Mouse (Mus musculus): ENCODE measurements around the gene Slc40a1. TPM values are rescaled to one million over a fixed set of nuclear protein-coding genes. Genes with fewer than 3 reads are reported as not detected.

Slc40a1 gene
- 11.7 and 14.0 TPM in 2 replicates for polyA plus RNA-seq (2014; fragmentation: Nextera tagmentation; extraction: Ambion mirVana)

DNA sequence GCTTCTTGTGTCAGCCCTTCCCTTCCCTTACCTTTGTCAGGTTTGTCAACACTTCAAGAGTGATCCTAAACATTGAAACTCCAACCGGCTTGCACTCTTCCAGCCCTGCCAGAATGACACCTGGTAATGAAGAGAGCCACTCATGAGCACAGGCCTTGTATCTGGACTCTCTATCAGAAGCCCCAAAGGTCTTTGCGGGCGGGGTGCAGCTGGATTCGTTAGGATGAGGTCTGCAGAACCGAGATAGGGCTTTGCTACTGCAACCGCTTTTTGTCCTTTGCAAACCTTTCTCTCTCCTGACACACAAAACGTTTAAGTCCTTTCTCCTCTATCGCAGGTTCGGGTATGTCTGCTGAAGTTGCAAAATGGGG, at the start of gene Slc40a1:
Slc40a1 (minus strand) TSS at position 131 of the 371 bp plus-strand sequence.
- peak within 1 kb of the TSS; percentile 58 for H3K4me3 ChIP-seq (ENCODE audit: low read depth, low read length)
- peak within 1 kb of the TSS; percentile 89 for H3K4me2 ChIP-seq (ENCODE audit: low read depth, low read length)
- H3K27ac ChIP-seq (replicated peaks; ENCODE audit: low read depth, low read length): no peak within 1 kb of the TSS; the same call in 1 of the 2 replicates
- peaks cover 8% of the 10 kb centered on the region; the same call in 1 of the 2 replicates for H3K27me3 ChIP-seq (ENCODE audit: control insufficient read depth, insufficient read depth, low read length)
- H3K36me3 ChIP-seq (replicated peaks; ENCODE audit: control insufficient read depth, insufficient read depth, low read depth, low read length): no peaks in the 10 kb centered on the region
- H3K4me1 ChIP-seq (ENCODE audit: control insufficient read depth, insufficient read depth, low read length): 0 out of 2 replicates have a peak, but pooled peaks cover 4% of the 10 kb centered on the region
- WGBS: 14% methylated on average over 9 of the region's 9 CpGs
- peak within 1 kb of the TSS; percentile 44 for H3K9ac ChIP-seq (replicated peaks; ENCODE audit: low read length)
- DNase-seq (ENCODE audit: low spot score) (no peak), ATAC-seq (replicated peaks; ENCODE audit: insufficient number of reproducible peaks, low FRiP score, low TSS enrichment, low read depth) (no peak)
- H3K9me3 ChIP-seq (replicated peaks; ENCODE audit: control insufficient read depth, low read length): no peaks in the 10 kb centered on the region

DNA sequence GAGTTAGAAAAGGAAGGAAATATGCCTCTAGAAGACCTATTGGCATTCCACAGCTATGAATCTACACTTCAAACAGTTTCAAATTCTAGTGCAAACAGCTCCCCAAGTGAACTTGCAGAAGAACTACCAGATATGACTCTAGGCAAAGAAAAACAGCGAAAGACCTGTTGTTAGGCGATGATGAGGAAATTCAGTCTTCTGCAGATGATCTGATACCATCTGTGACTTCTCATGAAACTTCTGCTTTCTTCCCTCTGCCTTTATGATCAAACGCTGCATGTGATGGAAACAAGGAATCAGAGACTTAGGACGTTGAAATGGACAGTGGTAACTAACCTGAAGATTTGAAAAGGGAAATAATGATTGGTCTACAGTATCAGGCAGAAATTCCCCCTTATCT, 45.0 kb upstream of the Slc40a1 start:
- no peak overlapping the region for H3K9ac ChIP-seq (replicated peaks; ENCODE audit: low read length)
- H3K9me3 ChIP-seq (replicated peaks; ENCODE audit: control insufficient read depth, low read length): no peaks in the 10 kb centered on the region
- H3K27me3 ChIP-seq (ENCODE audit: control insufficient read depth, insufficient read depth, low read length): no peaks in the 10 kb centered on the region
- no peaks in the 10 kb centered on the region for H3K36me3 ChIP-seq (replicated peaks; ENCODE audit: control insufficient read depth, insufficient read depth, low read depth, low read length)
- H3K27ac ChIP-seq (replicated peaks; ENCODE audit: low read depth, low read length): no peak overlapping the region
- 88% methylated on average over 4 of the region's 4 CpGs for WGBS
- H3K4me2 ChIP-seq (ENCODE audit: low read depth, low read length): no peak overlapping the region
- no peak overlapping the region for H3K4me3 ChIP-seq (ENCODE audit: low read depth, low read length)
- ATAC-seq (replicated peaks; ENCODE audit: insufficient number of reproducible peaks, low FRiP score, low TSS enrichment, low read depth): no peak
- no peaks in the 10 kb centered on the region for H3K4me1 ChIP-seq (ENCODE audit: control insufficient read depth, insufficient read depth, low read length)
- no peak for DNase-seq (ENCODE audit: low spot score)

DNA sequence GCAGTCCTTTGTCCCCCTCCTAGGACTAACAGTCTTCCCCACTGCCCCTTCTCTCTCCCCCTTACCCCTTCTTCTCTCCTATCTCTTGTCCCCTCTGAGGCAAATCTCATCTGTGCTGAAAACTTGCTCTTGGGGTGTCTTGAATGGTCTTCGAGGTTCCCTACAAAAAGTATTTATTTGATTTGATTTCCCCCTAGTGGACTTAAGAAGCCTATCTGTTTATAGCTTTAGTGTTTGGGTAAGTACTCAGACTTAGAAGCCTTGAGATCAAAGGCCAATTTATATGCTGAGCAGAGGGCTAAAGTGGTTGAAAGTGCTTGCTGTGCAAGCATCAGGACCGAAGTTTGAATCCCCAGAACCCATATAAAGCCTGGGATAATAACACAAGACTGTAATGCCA, 22.7 kb upstream of the Slc40a1 start:
- no peaks in the 10 kb centered on the region for H3K36me3 ChIP-seq (replicated peaks; ENCODE audit: control insufficient read depth, insufficient read depth, low read depth, low read length)
- no peak overlapping the region for H3K27ac ChIP-seq (replicated peaks; ENCODE audit: low read depth, low read length)
- no peak overlapping the region for H3K9ac ChIP-seq (replicated peaks; ENCODE audit: low read length)
- ATAC-seq (replicated peaks; ENCODE audit: insufficient number of reproducible peaks, low FRiP score, low TSS enrichment, low read depth): no peak
- no peak for DNase-seq (ENCODE audit: low spot score)
- WGBS: 82% methylated on average over 2 of the region's 2 CpGs
- no peak overlapping the region for H3K4me3 ChIP-seq (ENCODE audit: low read depth, low read length)
- H3K4me2 ChIP-seq (ENCODE audit: low read depth, low read length): no peak overlapping the region
- H3K9me3 ChIP-seq (replicated peaks; ENCODE audit: control insufficient read depth, low read length): no peaks in the 10 kb centered on the region
- no peaks in the 10 kb centered on the region for H3K4me1 ChIP-seq (ENCODE audit: control insufficient read depth, insufficient read depth, low read length)
- H3K27me3 ChIP-seq (ENCODE audit: control insufficient read depth, insufficient read depth, low read length): no peaks in the 10 kb centered on the region

DNA sequence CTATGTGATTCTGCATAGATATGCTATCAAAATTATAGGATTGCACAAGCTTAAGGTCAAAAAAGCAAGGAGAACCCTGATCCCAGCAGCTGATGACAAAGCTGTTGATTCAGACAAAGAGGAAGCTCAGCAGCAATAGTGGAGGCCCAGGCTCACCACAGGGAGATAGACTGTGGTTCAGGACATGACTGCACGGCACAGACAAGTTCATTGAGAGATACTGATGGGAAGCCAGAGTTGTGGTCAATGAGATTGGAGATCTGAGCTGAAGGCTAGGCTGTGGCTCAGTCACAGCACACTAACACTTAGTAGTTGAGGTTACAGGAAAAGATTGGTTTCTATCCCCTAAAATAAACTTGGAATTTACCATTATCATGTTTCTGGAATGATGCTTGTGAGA, 21.5 kb upstream of the Slc40a1 start:
- no peaks in the 10 kb centered on the region for H3K27me3 ChIP-seq (ENCODE audit: control insufficient read depth, insufficient read depth, low read length)
- H3K9me3 ChIP-seq (replicated peaks; ENCODE audit: control insufficient read depth, low read length): no peaks in the 10 kb centered on the region
- no peak overlapping the region for H3K9ac ChIP-seq (replicated peaks; ENCODE audit: low read length)
- no peak for DNase-seq (ENCODE audit: low spot score)
- no peak overlapping the region for H3K27ac ChIP-seq (replicated peaks; ENCODE audit: low read depth, low read length)
- 65% methylated on average over 1 of the region's 1 CpGs for WGBS
- no peak overlapping the region for H3K4me3 ChIP-seq (ENCODE audit: low read depth, low read length)
- H3K4me1 ChIP-seq (ENCODE audit: control insufficient read depth, insufficient read depth, low read length): no peaks in the 10 kb centered on the region
- no peak for ATAC-seq (replicated peaks; ENCODE audit: insufficient number of reproducible peaks, low FRiP score, low TSS enrichment, low read depth)
- no peak overlapping the region for H3K4me2 ChIP-seq (ENCODE audit: low read depth, low read length)
- no peaks in the 10 kb centered on the region for H3K36me3 ChIP-seq (replicated peaks; ENCODE audit: control insufficient read depth, insufficient read depth, low read depth, low read length)

DNA sequence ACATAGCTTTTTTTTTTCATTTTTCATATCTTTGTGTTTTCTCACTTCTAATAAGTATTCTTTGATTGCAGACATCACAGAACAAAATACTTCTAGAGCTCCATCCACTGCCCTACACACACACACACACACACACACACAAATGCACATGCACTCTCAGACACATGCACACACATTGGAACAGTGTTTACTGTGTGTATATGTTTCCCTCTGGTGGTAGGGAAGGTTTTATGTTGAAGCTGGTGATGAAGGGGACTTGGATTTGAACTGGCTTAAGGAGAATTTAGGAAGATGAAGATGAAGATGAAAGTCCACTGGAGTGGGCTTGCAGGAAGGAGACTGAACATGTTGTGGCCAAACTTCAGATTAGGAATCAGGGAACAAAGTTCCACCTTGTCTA, 4.8 kb upstream of the Slc40a1 start:
- H3K4me2 ChIP-seq (ENCODE audit: low read depth, low read length): no peak overlapping the region
- no peak overlapping the region for H3K9ac ChIP-seq (replicated peaks; ENCODE audit: low read length)
- H3K4me1 ChIP-seq (ENCODE audit: control insufficient read depth, insufficient read depth, low read length): 0 out of 2 replicates have a peak, but pooled peaks cover 2% of the 10 kb centered on the region
- no peak overlapping the region for H3K27ac ChIP-seq (replicated peaks; ENCODE audit: low read depth, low read length)
- DNase-seq (ENCODE audit: low spot score) (no peak), ATAC-seq (replicated peaks; ENCODE audit: insufficient number of reproducible peaks, low FRiP score, low TSS enrichment, low read depth) (no peak)
- peaks cover 7% of the 10 kb centered on the region; the same call in 1 of the 2 replicates for H3K27me3 ChIP-seq (ENCODE audit: control insufficient read depth, insufficient read depth, low read length)
- H3K4me3 ChIP-seq (ENCODE audit: low read depth, low read length): no peak overlapping the region
- H3K9me3 ChIP-seq (replicated peaks; ENCODE audit: control insufficient read depth, low read length): no peaks in the 10 kb centered on the region
- H3K36me3 ChIP-seq (replicated peaks; ENCODE audit: control insufficient read depth, insufficient read depth, low read depth, low read length): no peaks in the 10 kb centered on the region

DNA sequence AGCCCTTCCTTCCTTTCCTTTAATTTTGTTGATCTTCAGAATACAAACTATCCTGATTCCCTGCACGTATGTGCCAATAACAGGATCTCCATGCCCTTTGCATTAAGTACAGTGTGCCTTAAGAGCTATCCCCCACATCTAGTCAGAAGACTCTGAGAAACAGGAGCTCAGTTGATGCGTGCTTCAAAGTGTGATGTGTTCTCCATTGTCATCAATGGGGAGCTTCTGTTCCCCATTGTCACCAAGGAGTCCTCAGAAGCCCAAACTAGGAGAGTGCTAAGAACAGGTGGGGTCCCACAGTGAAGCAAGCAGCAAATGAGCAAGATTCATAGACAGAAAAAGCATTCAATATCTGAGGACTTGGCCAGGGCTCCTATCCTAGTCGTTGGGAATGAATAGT, 588 bp upstream of the Slc40a1 start:
- 0 out of 2 replicates have a peak, but pooled peaks cover 4% of the 10 kb centered on the region for H3K4me1 ChIP-seq (ENCODE audit: control insufficient read depth, insufficient read depth, low read length)
- no peak overlapping the region for H3K4me3 ChIP-seq (ENCODE audit: low read depth, low read length)
- ATAC-seq (replicated peaks; ENCODE audit: insufficient number of reproducible peaks, low FRiP score, low TSS enrichment, low read depth) (no peak), DNase-seq (ENCODE audit: low spot score) (no peak)
- H3K36me3 ChIP-seq (replicated peaks; ENCODE audit: control insufficient read depth, insufficient read depth, low read depth, low read length): no peaks in the 10 kb centered on the region
- no peaks in the 10 kb centered on the region for H3K9me3 ChIP-seq (replicated peaks; ENCODE audit: control insufficient read depth, low read length)
- H3K27ac ChIP-seq (replicated peaks; ENCODE audit: low read depth, low read length): no peak overlapping the region
- peaks cover 8% of the 10 kb centered on the region; the same call in 1 of the 2 replicates for H3K27me3 ChIP-seq (ENCODE audit: control insufficient read depth, insufficient read depth, low read length)
- 41% methylated on average over 3 of the region's 3 CpGs for WGBS
- H3K4me2 ChIP-seq (ENCODE audit: low read depth, low read length): no peak overlapping the region
- H3K9ac ChIP-seq (replicated peaks; ENCODE audit: low read length): no peak overlapping the region

DNA sequence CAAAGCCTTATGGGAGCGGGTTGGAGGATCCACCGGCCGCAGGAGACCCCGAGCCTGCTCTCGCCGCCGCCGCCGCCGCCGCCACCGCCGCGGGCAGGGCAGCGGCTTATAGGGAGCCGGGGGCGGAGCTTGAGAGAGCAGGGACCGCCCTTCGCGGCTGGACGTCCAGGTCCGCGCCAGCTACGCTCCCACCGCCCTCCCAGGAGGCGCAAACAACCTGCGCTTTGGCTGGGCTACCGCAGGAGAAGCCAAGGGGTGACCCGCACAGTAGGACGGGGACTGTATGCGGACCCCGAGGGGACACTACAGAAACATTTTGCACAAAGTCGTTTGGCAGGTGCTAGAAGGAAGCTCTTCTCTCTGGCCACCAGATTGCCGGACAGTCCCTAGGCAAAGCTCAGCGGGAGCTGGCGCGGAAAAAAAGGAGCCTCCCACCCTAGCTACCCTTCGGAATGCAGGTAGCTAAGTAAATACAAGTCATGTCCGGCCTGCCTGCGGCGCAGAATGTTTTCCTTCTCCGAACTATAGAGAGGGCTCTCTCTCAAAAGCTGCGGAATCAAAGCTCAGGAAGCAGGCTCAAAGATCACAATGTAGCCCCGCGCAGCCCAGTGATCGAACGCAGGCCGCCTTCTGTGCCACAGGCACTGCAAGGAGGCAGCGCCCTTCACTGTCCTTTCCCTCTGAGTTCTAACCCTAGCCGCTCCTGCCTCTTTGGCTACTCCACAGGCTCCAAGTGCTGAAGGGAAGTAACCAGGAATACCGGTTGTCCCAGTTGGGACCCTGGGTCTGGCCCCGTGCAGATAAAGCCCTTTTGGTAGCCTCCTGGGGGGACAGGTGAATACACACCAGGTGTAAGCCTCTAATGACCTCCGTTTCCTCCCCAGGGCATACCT, 577 bp downstream of the Slc40a1 start:
- Histone ChIP-seq H3K4me3 (ENCODE audit: low read depth, low read length) (peak overlapping the region; percentile 58), H3K36me3 (replicated peaks; ENCODE audit: control insufficient read depth, insufficient read depth, low read depth, low read length) (no peaks in the 10 kb centered on the region), H3K4me2 (ENCODE audit: low read depth, low read length) (peak overlapping the region; percentile 89), H3K27ac (replicated peaks; ENCODE audit: low read depth, low read length) (no peak overlapping the region; the same call in 1 of the 2 replicates), H3K27me3 (ENCODE audit: control insufficient read depth, insufficient read depth, low read length) (peaks cover 8% of the 10 kb centered on the region; the same call in 1 of the 2 replicates), H3K4me1 (ENCODE audit: control insufficient read depth, insufficient read depth, low read length) (0 out of 2 replicates have a peak, but pooled peaks cover 4% of the 10 kb centered on the region), H3K9ac (replicated peaks; ENCODE audit: low read length) (peak overlapping the region; percentile 44), H3K9me3 (replicated peaks; ENCODE audit: control insufficient read depth, low read length) (no peaks in the 10 kb centered on the region)
- under 1% methylated on average over 47 of the region's 53 CpGs for WGBS
- ATAC-seq (replicated peaks; ENCODE audit: insufficient number of reproducible peaks, low FRiP score, low TSS enrichment, low read depth): peak; percentile 98
- peak; percentile 85 for DNase-seq (ENCODE audit: low spot score)

DNA sequence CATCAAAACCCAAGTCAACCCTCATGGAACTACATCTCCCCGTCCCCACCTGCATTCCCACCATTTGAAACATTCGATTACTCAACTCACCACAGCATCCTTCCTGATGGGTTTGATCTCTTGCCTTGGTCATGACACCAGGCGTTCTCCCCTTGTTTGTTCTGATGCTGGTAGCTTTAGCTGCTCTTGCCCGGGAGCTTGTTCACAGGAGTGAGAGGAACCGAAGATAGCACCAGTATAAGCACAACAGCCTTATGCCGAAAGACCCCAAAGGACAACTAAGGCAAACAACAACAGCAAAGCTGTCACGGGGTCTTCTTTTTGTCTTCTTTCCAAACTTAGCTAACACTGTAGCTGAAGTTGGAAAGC, 1.2 kb downstream of the Slc40a1 start:
- Histone ChIP-seq H3K4me1 (ENCODE audit: control insufficient read depth, insufficient read depth, low read length) (0 out of 2 replicates have a peak, but pooled peaks cover 4% of the 10 kb centered on the region), H3K4me3 (ENCODE audit: low read depth, low read length) (peak overlapping the region; percentile 58), H3K4me2 (ENCODE audit: low read depth, low read length) (peak overlapping the region; percentile 89), H3K9ac (replicated peaks; ENCODE audit: low read length) (peak overlapping the region; percentile 44), H3K27me3 (ENCODE audit: control insufficient read depth, insufficient read depth, low read length) (peaks cover 8% of the 10 kb centered on the region; the same call in 1 of the 2 replicates), H3K36me3 (replicated peaks; ENCODE audit: control insufficient read depth, insufficient read depth, low read depth, low read length) (no peaks in the 10 kb centered on the region), H3K9me3 (replicated peaks; ENCODE audit: control insufficient read depth, low read length) (no peaks in the 10 kb centered on the region), H3K27ac (replicated peaks; ENCODE audit: low read depth, low read length) (no peak overlapping the region)
- WGBS: 9% methylated on average over 7 of the region's 7 CpGs
- ATAC-seq (replicated peaks; ENCODE audit: insufficient number of reproducible peaks, low FRiP score, low TSS enrichment, low read depth): peak; percentile 63
- peak; percentile 10 for DNase-seq (ENCODE audit: low spot score)
